Mouse (Mus musculus): ENCODE results near the gene Ufsp1.
"Not testable (repeated sequence)": the region's sequence is repeated elsewhere in the genome, so short reads cannot be mapped to it uniquely, and the experiment has no call there.

- not testable (repeated sequence) for TF ChIP-seq CTCF (IDR thresholded peaks at IDR 0.05; ENCODE audit: low read depth); EP300 (optimal IDR thresholded peaks at IDR 0.05)
Observed at GRCm38 (mm10) chr5:137284411-137284810, 10.0 kb upstream of the Ufsp1 start.
